Mouse (Mus musculus) hematopoietic stem cell, adult 5-6 weeks (primary cell): ENCODE results near the gene Erich3. TPM values are rescaled to one million over a fixed set of nuclear protein-coding genes. Genes with fewer than 3 reads are reported as not detected.

Source experiments
- ATAC-seq, 2 experiments: fragments of 125-278 bp in 1 of 2; replicated peaks in 1 of 2; 2 replicates each; pipeline ENCODE4 v1.8.0; 2016 to 2017; ENCODE audit warnings: inconsistent platforms in 2 of 2, mild to moderate bottlenecking in 2 of 2, moderate number of reproducible peaks in 2 of 2, low read depth in 1 of 2, moderate TSS enrichment in 1 of 2; ENCODE audit not compliant: low FRiP score in 2 of 2, poor library complexity in 2 of 2, severe bottlenecking in 2 of 2, insufficient read depth in 1 of 2, low TSS enrichment in 1 of 2
- total RNA-seq: library from RNA; stranded (forward); fragments of 172-1452, 232-1000 nt; gene quantifications from 2 replicates; pipeline ENCODE4 v1.2.3, GENCODE M21; 2017

The Erich3 gene
- total RNA-seq, 1 experiment from 2014 or later = not detected

DNA sequence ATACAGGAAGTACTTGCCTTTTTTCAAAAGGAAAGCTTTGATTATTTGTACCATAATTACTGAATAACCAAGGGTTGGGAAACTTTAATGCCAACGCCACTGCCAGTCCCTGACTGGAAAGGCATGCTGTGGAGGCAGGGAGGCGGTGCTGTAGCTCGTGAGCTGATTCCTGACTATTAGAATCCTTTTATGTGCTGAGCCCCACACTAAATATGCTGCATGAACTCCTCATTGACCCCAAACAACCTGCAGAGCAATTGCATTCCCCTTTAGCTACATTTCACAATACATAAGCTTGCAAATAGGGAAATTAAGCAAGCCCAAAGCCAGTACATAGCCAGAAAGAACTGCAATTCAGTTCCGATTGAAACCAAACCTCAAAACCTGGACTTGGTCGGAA lies 77.8 kb downstream of the Erich3 start:
- no peak for ATAC-seq

DNA sequence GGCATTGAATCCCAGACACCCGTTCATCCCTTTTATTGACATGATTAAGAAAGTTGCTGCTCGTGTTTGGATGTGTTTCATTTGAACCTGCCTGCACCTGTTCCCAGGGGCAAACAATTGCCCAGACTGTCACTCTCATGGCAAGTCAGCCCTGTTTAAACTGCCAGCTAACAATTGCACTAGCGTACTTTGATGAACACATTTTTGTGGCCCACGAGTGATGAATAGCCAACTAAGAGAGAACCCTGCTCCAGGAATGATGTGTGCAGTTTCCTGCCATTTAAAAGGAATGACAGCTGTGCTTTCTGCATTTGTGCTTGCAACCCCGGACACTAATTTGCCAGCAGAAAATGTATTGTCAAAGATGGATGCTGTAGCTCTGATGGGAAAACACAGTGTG lies 79.3 kb downstream of the Erich3 start:
- no peak for ATAC-seq

DNA sequence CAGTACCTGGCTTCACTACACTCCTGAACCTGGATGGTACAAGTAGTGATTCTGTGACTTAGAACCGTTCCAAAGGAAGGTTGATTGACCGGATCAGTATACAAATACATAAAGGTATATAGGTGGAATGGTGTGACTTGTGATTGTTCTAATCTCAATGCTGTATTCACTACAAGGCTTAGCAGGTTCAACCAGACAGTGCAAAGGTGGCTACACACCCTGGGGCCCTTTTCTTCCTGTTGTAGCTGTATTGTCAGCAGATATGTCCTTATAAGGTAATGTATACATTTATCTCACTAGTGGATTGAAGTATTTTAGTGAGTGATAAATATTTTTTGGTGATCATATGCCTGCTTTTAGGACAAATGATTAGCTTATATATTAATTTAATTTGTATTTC lies 80.7 kb downstream of the Erich3 start:
- ATAC-seq = no peak

DNA sequence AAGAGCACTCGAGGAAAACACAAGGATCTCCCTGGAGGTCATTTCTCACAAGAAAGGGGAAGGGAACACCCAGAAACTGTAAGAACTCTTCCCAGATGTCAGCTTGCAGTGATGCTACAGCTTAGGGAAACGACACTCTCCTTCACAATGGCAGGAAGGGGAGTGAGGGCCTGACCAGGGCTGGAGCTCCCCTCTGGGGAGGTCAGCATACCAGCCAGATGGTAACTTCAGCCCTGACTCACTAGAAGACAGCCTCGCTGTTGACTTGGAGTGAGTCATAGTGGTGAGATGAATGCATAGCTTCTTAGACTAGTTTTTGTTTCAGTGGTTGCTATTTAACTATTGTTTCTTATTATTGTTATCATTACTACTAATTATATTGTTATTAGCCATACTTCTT lies 90.8 kb downstream of the Erich3 start:
- no peak for ATAC-seq

DNA sequence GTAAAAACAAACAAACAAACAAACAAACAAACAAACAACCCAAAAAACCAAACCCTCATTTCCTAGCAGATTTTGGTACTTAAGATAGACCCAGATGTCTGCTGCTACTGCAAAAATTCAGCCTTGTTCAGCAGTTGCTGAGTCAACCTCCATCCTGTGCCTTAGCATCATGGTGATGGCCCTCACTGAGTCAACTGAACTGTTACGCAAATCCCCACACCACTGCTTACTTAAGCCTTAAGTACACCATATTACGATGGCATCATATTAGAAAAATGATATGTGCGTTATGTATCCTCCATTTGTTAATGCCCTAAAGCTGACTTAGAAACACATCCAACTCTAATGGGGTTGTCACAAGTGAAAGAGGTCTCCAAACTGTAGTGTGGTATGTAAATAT lies 91.6 kb downstream of the Erich3 start:
- no peak for ATAC-seq

DNA sequence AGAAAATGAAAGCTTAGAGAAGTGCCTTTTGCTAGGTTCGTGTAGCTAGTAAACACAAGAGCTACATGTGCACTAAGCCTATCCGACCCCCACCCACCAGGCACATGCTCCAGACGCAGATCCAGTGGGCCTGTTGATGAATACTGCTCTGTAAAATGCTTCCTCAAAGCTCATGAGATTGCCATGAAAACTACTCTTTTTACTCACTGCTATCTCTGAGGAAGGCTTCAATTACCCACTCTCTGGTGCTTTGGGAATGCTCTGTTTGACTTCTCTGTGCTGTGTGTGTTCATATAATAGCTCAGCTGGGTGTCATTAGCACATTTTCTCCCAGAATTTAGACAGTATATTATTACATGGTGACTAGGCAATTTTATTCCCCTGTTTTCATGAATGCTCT lies 94.4 kb downstream of the Erich3 start:
- ATAC-seq = no peak

DNA sequence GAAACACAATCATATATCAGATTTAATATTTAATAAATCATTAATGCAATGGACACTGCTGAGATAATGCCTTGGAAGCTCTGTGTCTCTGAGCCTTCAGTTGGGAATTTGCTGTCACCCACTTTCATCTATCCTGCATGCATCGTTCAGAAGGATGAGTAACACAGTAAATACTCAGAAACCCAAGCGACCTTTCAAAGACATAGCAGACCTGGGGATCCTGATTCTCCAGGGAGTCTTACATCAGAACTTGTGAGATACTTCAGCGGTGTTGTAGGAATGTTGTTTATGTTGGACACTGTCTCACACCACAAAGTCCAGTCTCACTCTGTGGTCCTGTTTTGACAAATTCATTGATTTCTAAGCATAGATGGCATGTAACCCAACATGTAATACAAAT lies 97.4 kb downstream of the Erich3 start:
- no peak for ATAC-seq

DNA sequence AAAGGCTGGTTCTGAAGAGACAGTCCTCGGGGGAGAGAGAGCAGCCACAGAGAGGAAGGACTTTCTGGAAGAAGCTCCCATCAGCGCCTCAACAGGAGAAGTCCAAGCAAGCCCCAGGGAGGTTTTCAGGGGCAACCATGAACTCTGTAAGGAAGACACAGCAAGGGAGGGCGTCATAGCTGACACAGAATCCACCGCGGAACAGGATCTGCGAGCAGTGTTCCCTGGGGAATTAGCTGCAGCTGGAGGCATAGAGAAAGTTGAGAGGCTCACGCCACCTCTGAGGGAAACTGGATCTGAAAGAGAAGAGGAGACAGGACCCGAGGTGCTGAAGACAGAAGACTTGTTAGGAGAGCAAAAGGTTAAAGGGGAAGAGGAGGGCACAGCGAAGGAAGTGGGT lies 99.7 kb downstream of the Erich3 start:
- ATAC-seq = no peak

DNA sequence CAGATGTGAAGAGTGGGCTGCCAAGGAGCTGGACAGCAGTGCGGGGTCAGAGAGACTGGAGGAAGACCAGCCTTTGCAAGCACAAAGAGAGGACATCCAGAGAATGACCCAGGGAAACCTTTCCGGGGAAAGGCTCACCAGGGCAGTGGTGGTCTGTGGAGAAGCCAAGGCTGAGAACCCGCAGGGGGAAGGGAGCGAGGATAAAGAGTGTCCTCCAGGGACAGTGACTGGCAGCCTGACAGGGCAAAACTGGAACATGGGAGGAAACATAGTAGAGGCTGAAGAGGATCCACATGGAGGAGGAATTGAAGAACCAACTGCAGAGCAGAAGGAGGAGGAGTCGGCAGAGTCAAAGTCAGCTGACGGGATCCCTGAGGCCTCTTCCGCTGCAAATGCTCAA lies 100.5 kb downstream of the Erich3 start:
- ATAC-seq = no peak

DNA sequence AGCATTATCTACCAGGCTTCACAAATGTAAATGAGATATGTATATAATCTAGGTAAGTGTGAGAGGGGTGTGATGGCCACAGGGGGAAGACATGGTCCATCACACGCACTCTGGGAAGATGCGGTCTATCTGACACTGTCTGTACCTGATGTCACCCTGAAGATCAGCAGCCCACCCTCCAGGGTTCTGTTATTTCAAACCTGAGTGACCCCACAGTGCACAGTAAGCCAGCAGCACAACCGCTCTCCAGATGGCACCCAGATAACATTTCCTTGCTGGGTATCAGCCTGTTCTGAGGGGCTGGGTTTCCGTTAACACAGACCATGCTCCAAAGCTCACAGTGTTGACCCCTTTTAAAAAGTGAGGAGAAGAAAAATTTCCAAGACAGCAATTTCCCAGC lies 102.7 kb downstream of the Erich3 start:
- ATAC-seq = no peak

DNA sequence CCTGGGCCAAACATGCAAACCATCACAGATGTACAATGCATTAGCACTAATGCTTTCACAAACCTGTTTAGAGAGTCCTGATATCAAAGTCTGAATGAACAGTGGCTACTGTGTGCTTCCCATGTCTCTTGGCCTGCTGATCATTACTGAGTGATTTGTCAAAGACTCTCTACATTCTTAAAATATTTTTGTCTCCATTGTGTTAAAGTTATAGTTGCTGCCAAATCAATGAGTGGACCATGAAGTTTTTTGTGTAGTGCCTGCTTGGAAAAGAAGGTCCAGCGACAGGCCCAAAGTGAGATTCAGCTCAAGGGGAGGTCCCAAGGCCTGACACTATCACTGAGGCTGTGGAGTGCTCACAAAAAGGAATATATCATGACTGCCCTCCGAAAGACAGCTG lies 108.0 kb downstream of the Erich3 start:
- no peak for ATAC-seq

DNA sequence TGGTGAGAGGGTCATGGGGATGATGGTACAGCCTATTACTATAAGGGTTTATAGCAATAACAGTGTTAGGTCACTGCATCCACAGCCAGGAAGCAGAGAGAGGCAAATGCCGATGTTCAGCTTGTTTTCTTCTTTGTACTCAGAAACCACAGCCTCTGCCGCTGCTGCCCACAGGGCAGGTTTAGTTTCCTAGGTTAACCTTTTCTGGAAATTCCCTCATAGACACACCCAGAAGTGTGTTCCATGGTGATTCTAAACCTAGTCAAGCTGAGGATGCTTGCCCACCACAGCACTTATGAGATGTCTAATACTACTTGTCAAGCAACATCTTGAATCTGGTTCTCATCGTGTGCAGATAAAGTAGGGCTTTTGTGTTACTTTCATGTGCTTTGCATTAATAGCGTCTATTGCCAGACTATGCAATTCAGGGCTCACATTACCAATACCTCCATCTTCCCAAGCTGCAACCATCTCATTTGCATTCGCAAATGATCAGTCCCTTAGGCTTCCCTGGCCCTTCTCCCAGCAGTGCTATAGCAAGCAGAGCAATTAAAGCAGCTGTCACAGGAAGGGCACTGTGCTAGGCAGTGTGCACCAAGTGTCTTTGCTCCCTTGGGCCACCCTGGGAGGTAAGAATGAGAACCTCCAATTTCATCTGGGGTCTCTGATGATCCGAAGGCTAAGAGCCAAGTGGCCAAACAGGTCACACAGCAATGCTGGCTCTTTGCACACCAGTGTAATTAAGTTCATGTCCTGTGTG lies 115.4 kb downstream of the Erich3 start:
- ATAC-seq = no peak

DNA sequence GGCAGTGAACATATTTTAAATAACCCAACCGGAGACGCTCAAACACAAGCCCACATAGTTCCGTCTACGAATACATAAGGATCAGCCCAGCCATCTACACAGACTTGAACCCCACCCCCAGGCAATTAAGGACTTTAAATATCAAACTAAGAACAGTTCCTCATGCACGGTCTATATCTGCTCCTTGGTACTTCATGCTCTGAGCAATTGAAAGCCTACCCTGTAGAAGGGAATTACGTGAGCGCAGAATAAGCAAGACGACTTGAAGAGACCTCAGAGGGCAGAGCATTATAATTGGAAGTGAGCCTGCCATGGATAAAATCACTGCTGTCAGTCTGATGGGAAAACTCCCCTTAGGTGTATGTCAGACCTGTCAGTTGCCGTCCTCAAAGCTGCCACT lies 122.7 kb downstream of the Erich3 start:
- no peak for ATAC-seq

DNA sequence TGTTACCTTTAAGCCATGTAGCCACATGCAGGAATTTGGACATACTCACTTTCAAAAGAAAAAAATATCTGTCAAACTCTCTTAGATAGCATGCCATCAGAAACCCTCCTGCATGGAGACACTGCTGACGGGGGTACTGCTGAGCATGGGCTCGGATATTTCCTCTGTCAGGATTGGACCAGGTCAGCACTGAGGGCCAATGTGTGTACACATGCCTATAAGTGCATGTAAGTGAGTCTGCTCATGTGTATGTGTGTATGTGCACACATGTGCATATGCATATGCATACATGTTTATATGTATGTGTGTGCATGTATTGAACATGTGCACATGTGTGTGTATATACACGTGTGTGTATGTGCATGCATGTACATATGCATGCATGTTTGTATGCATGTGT lies 124.0 kb downstream of the Erich3 start:
- no peak for ATAC-seq

DNA sequence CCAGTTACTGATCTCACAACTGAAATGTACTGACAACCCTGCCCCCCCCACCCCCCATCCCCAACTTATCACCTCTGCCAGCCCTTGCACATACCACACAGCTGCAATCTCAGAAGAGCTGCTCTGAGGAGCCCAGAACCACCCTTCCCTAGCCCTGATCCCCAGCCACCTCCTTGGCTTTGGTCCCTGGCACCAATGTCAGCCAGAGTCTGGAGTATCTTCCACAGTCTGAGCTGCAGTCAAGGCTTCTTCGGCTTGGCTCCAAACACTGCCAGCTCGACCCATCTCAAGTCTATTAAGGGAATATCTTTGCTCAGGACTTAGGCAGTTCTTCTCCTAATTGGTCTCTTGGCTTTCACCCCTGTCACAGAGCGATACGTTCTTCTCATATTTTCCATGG lies 129.9 kb downstream of the Erich3 start:
- no peak for ATAC-seq

DNA sequence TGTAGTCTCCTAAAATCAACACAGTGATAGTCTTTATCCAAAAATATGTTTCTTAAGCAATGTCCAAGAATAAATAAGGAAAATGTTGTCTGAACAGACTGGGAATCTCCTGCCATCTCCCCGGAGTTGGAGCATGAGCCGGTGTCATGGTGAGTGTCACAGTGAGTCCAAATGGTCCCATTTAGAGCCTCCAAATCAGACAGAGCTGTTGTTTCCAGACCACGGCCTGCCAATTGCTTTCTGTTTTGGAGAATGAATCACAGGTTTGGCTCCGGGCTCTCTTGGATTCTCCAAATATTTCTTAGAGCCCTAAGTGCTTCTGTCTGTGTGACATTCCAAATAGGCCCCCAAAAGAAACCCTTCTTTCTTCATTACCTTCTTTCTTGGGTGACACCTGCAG lies 135.1 kb downstream of the Erich3 start:
- ATAC-seq = no peak

DNA sequence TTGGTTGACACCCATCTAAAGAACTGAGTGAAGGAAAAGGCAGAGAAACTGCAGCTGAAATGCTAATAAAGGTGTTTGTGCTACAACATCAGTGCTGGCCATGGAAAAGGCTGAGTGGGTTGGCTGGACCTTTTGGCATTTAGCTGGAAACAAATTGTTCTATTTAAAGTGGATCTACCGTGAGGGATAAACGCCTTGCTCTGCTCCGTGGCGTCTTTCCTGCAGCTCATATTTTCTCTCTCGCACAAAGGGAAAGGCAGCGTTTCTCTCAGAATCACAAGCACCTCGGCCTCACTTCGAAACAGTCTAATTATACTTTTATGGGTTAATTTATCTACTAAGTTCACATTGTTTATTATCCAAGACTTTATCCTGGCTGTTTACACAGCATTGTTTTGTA lies 136.8 kb downstream of the Erich3 start:
- ATAC-seq = no peak

DNA sequence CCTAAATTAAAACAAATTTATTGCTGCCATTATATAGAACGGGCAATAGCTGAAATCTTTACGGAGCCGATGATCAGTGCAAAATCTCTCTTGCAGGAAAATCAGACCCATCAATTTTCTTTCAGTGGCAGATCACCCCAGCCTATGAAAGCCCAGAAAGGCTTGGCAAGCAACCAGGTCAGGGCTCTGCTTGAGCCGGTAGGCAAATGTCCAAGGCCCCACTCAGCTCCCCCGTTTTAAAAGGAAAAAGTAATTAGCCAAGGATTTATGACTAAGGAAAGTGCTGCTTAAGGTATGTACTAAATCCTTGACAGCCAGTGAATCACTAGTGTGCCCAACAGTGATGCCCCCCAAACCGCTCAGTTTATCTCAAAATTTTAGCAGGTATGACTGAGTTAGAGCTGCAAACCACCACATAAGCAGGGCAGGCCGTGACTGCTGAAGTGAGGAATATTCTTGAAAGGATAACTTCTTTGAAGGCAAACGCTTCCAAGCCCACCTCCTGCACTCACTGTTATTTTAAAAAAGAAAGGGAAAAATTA lies 137.3 kb downstream of the Erich3 start:
- ATAC-seq = no peak

DNA sequence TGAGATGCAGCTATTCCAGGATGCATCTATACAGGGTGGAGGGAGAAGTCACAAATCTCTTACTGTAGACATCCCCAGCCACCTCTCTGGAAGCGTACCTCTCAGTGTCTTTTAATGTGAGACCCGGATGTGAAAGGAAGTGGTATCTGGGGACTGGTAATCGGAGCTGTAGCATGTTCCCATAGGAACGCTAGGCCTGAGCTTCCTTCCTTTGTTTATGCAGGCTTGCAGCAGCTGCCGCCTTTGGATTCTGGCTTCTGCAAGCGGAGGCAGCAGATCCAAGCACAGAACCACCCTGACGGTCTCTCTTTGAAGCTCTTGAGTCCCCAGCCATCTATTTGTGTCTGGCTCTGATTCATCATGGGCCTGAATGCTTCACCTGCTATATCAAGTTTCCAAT lies 143.0 kb downstream of the Erich3 start:
- ATAC-seq = no peak
